Comparison of ENCODE assay signal across 9 mouse cellular contexts in genomic region chr4:57904211-57904610, GRCm38 (mm10). TPM values are rescaled to one million over a fixed set of nuclear protein-coding genes. Genes with fewer than 3 reads are reported as not detected.
DNase-seq lines count a peak whose midpoint lies in the region; ATAC-seq and TF ChIP-seq lines count a peak whose summit lies in the region.
"Had no signal": no experiment of that assay in that cellular context is flagged by ENCODE, and none has a peak within 500 bp of the region (broad histone marks: within the 10 kb centered on the region; RNA-seq: fewer than 3 reads in every experiment).

No protein-coding gene starts in this region.

- H3K9me3 ChIP-seq in lung, embryonic 16.5 days (ENCODE audit: control insufficient read depth, low read length), result no peaks in the 10 kb centered on the region
- H3K9me3 ChIP-seq: heart, embryonic 15.5 days had no signal

- TF ChIP-seq CTCF in olfactory bulb, adult 2 months (IDR thresholded peaks at IDR 0.05; ENCODE audit: insufficient read depth, low read depth, low read length), result 0 out of 2 replicates have a peak, but pooled peaks have one; percentile 16

- TF ChIP-seq POLR2A in olfactory bulb, adult 2 months (IDR thresholded peaks at IDR 0.05; ENCODE audit: insufficient read depth, low read depth, low read length), result no peak

- H3K4me1 ChIP-seq in lung, embryonic 16.5 days (replicated peaks; ENCODE audit: control insufficient read depth, insufficient read depth, low read length), result peaks cover 5% of the 10 kb centered on the region; the same call in 1 of the 2 replicates
- 0 out of 2 replicates have a peak, but pooled peaks cover 3% of the 10 kb centered on the region for H3K4me1 ChIP-seq in olfactory bulb, adult 2 months (ENCODE audit: control insufficient read depth, insufficient read depth, low read length)

- no peak overlapping the region for H3K9ac ChIP-seq in lung, embryonic 16.5 days (ENCODE audit: low read length)
- H3K9ac ChIP-seq: heart, embryonic 15.5 days had no signal

- H3K27me3 ChIP-seq in lung, embryonic 16.5 days (ENCODE audit: control insufficient read depth, insufficient read depth, low read depth, low read length), result no peaks in the 10 kb centered on the region

- H3K36me3 ChIP-seq in lung, embryonic 16.5 days (ENCODE audit: control insufficient read depth, insufficient read depth, low read length), result no peaks in the 10 kb centered on the region
- H3K36me3 ChIP-seq: heart, embryonic 15.5 days had no signal

- intact Hi-C loops in heart, postnatal 10 days (cut with DNase I), result loop anchor here (1.0 to 10.0 kb wide), 3 partner anchors 233 to 532 kb away; no protein-coding TSS in a partner anchor

- DNase-seq in embryo, embryonic 9.5 days (ENCODE audit: extremely low spot score), result peak; percentile 70
- peak; percentile 76 to 84 for DNase-seq in heart, postnatal 10 days
- DNase-seq in kidney, postnatal 25 days, result peak; percentile 67 to 82
- peak; percentile 79 for DNase-seq in thymus, postnatal 14 days

- whole genome bisulfite sequencing in lung, embryonic 16.5 days, result 8% methylated on average over 5 of the region's 5 CpGs
- 4% methylated on average over 5 of the region's 5 CpGs for WGBS in olfactory bulb, adult 2 months

- no peak overlapping the region for H3K27ac ChIP-seq in lung, embryonic 16.5 days (ENCODE audit: low read length)
- H3K27ac ChIP-seq in olfactory bulb, adult 2 months (ENCODE audit: insufficient read depth, low read depth, low read length), result no peak overlapping the region
- H3K27ac ChIP-seq: heart, embryonic 15.5 days had no signal

- H3K4me3 ChIP-seq in lung, embryonic 16.5 days (ENCODE audit: low read length), result no peak overlapping the region
- H3K4me3 ChIP-seq in olfactory bulb, adult 2 months (ENCODE audit: insufficient read depth, low read depth, low read length), result no peak overlapping the region
- H3K4me3 ChIP-seq: heart, embryonic 15.5 days had no signal

- ATAC-seq in CD4-positive, CD25-positive, alpha-beta regulatory T cell, adult 4 months, result peak; percentile 83
- ATAC-seq in activated CD4-positive, CD25-positive, alpha-beta regulatory T cell, adult 4 months, result peak; percentile 67
- ATAC-seq in lung, embryonic 16.5 days (ENCODE audit: low read depth), result peak; percentile 44; the same call in 1 of the 2 replicates

- peak overlapping the region; percentile 25; the same call in 1 of the 2 replicates for H3K4me2 ChIP-seq in lung, embryonic 16.5 days (ENCODE audit: low read depth, low read length)
- H3K4me2 ChIP-seq: heart, embryonic 15.5 days had no signal

RNA-seq across cellular contexts. Expression of gene D630039A03Rik, which starts 11.9 kb away (rescaled TPM):
- polyA plus RNA-seq in CD4-positive, CD25-positive, alpha-beta regulatory T cell, adult 4 months (2017; shearing (Covaris generic)), result 10 to 100 TPM in 1 of 2 experiments, 1 to 10 TPM in 1; 9.2 to 13.9 TPM
- polyA plus RNA-seq in activated CD4-positive, CD25-positive, alpha-beta regulatory T cell, adult 4 months (2017; shearing (Covaris generic)), result 10 to 100 TPM; 14.3 to 17.3 TPM
- total RNA-seq in heart, postnatal 10 days (2021), result under 1 TPM; 0.19 to 0.20 TPM
- 3.4 and 3.5 TPM in 2 replicates for polyA plus RNA-seq in lung, embryonic 16.5 days (2015; fragmentation: Nextera tagmentation; extraction: Ambion mirVana)
- not detected in 2 replicates for polyA plus RNA-seq in olfactory bulb, adult 2 months (2012; ENCODE audit: insufficient read depth, insufficient read length, low replicate concordance, missing spikeins)

RNA-seq across cellular contexts. Expression of gene Txn1, which starts 52.0 kb away (rescaled TPM):
- 100 to 1,000 TPM in 1 of 2 experiments, 10 to 100 TPM in 1; 96.6 to 129 TPM for polyA plus RNA-seq in CD4-positive, CD25-positive, alpha-beta regulatory T cell, adult 4 months (2017; shearing (Covaris generic))
- 100 to 1,000 TPM; 170 to 200 TPM for polyA plus RNA-seq in activated CD4-positive, CD25-positive, alpha-beta regulatory T cell, adult 4 months (2017; shearing (Covaris generic))
- 100 to 1,000 TPM; 161 to 178 TPM for total RNA-seq in heart, postnatal 10 days (2021)
- polyA plus RNA-seq in lung, embryonic 16.5 days (2015; fragmentation: Nextera tagmentation; extraction: Ambion mirVana), result 444 and 474 TPM in 2 replicates
- not detected in 2 replicates for polyA plus RNA-seq in olfactory bulb, adult 2 months (2012; ENCODE audit: insufficient read depth, insufficient read length, low replicate concordance, missing spikeins)
